Mouse (Mus musculus): ENCODE results near the gene Dtx1. TPM values are rescaled to one million over a fixed set of nuclear protein-coding genes. Genes with fewer than 3 reads are reported as not detected.

Gene Dtx1
- polyA plus RNA-seq, 1 experiment from 2014 or later = 6.4 TPM

DNA sequence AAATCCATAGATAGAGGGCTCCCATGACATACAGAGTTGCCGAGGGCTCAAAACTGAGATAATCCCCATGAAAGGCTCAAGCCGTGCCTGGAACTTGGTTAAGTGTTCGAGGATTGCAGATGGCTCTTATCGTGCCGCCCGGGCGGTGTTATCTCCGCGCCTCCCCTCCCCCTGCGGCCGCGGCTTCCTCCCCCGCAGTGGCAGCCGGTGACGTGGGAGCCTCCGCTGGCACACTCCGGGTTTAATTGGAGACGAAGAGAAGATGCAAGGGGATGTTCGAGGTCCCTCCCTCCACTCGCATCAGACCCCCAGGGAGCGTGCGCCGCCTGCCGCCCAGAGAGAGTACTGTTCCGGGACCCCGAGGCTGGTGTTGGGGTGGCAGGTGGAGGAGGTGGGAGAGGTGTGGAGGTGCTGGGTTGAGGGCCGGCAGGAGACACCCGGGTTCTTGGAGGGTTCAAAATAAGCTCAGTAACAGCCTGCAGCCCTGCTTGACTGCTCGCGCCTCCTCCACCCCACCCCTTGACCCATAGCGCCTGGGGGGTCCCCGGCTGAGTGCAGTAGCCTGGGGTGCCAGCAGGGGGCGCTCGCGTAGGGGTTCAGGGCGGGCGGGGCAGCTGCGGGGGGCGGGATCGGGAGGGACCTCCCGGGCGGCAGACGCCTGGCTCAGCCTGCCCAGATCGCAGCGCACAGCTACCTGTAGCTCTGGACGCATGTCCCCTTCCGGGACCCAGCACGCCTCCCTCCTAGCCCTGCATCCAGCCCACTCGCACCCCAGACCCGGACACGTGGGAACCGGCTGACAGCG lies 63.0 kb downstream of the Dtx1 start, which contains the start of gene Rasal1:
Gene Rasal1 (plus strand): TSS at position 244 of the 805 bp plus-strand sequence.
- DNase-seq (ENCODE audit: low spot score) (peak; percentile 75), ATAC-seq (replicated peaks; ENCODE audit: low FRiP score) (peak; percentile 49)
- no peaks in the 10 kb centered on the region for H3K9me3 ChIP-seq (ENCODE audit: control insufficient read depth, low read length)
- H3K4me2 ChIP-seq (ENCODE audit: low read depth, low read length, severe bottlenecking) = peak within 1 kb of the TSS; percentile 49
- no peak within 1 kb of the TSS for H3K27ac ChIP-seq (ENCODE audit: low read depth, low read length)
- peaks cover 30% of the 10 kb centered on the region for H3K27me3 ChIP-seq (ENCODE audit: control insufficient read depth, insufficient read depth, low read length)
- H3K4me1 ChIP-seq (replicated peaks; ENCODE audit: control insufficient read depth, insufficient read depth, low read length) = peaks cover 10% of the 10 kb centered on the region; the same call in 1 of the 2 replicates
- WGBS = 1% methylated on average over 49 of the region's 53 CpGs
- H3K9ac ChIP-seq (ENCODE audit: low read length) = no peak within 1 kb of the TSS
- H3K36me3 ChIP-seq (ENCODE audit: control insufficient read depth, insufficient read depth, low read length) = no peaks in the 10 kb centered on the region
- H3K4me3 ChIP-seq (ENCODE audit: low read depth, low read length) = peak within 1 kb of the TSS; percentile 14; the same call in 1 of the 2 replicates

DNA sequence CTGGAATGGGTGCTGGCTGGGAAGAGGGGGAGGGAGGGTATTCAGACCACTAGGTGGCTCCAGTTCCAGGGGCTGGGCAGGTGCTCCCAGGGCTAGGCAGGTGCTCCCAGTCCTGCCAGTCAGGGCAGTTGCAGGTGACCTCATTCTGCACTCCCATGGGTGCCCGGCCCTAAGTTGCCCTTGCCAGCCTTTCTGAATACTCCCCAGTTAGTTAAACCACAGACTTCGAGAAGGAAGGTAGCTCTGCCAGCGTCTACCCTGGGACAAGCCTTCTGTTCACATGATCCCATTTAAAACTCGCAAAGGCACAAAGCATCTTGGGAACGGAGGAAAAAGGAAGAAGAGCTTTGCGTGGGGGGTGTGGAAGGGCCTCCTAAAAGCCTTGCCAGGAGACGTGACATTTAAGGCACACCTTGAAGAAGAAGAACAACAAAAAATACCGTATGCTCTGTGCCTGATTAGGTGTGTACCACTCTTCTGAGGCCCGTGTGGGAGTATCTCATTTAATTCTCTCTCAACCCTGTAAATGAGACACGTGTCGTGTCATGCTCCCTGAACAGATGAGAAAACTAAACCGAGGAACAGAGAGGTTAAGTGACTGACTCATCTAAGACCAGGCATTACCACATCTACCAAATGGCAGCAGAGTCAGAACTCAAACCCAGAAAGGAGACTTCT lies 63.8 kb downstream of the Dtx1 start:
- DNase-seq (ENCODE audit: low spot score) (no peak), ATAC-seq (replicated peaks; ENCODE audit: low FRiP score) (no peak)
- Histone ChIP-seq H3K36me3 (ENCODE audit: control insufficient read depth, insufficient read depth, low read length) (no peaks in the 10 kb centered on the region), H3K27me3 (ENCODE audit: control insufficient read depth, insufficient read depth, low read length) (peaks cover 30% of the 10 kb centered on the region), H3K4me2 (ENCODE audit: low read depth, low read length, severe bottlenecking) (no peak overlapping the region; the same call in 1 of the 2 replicates), H3K4me1 (replicated peaks; ENCODE audit: control insufficient read depth, insufficient read depth, low read length) (peaks cover 10% of the 10 kb centered on the region; the same call in 1 of the 2 replicates), H3K4me3 (ENCODE audit: low read depth, low read length) (no peak overlapping the region), H3K9ac (ENCODE audit: low read length) (no peak overlapping the region), H3K27ac (ENCODE audit: low read depth, low read length) (no peak overlapping the region), H3K9me3 (ENCODE audit: control insufficient read depth, low read length) (no peaks in the 10 kb centered on the region)
- 44% methylated on average over 12 of the region's 12 CpGs for WGBS

DNA sequence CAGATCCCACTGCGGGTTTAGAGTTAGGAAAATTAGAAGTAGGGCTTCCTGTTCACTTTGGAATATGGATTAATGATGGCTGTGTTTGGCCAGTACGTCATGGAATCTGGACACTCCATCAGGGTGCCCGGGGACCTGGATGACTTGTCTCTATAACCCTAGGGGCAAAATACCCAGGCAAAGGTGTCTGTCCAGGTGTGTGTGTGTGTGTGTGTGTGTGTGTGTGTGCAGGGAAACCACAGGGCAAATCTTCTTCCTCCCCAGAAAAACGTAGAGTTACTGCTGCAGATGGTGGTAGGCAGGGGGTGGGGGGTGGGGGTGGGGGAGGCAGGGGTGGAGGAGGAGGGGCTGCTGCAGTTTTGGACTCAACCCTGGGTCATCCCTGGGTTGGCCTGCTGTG lies 64.4 kb downstream of the Dtx1 start:
- peaks cover 10% of the 10 kb centered on the region; the same call in 1 of the 2 replicates for H3K4me1 ChIP-seq (replicated peaks; ENCODE audit: control insufficient read depth, insufficient read depth, low read length)
- WGBS = 69% methylated on average over 4 of the region's 4 CpGs
- ATAC-seq (replicated peaks; ENCODE audit: low FRiP score) = no peak
- H3K4me2 ChIP-seq (ENCODE audit: low read depth, low read length, severe bottlenecking) = no peak overlapping the region
- peaks cover 30% of the 10 kb centered on the region for H3K27me3 ChIP-seq (ENCODE audit: control insufficient read depth, insufficient read depth, low read length)
- no peak overlapping the region for H3K27ac ChIP-seq (ENCODE audit: low read depth, low read length)
- no peak overlapping the region for H3K4me3 ChIP-seq (ENCODE audit: low read depth, low read length)
- H3K36me3 ChIP-seq (ENCODE audit: control insufficient read depth, insufficient read depth, low read length) = no peaks in the 10 kb centered on the region
- H3K9me3 ChIP-seq (ENCODE audit: control insufficient read depth, low read length) = no peaks in the 10 kb centered on the region
- no peak for DNase-seq (ENCODE audit: low spot score)
- H3K9ac ChIP-seq (ENCODE audit: low read length) = no peak overlapping the region

- Histone ChIP-seq H3K27me3 (ENCODE audit: control insufficient read depth, insufficient read depth, low read length) (peaks cover 30% of the 10 kb centered on the region), H3K9ac (ENCODE audit: low read length) (no peak overlapping the region), H3K4me3 (ENCODE audit: low read depth, low read length) (no peak overlapping the region), H3K36me3 (ENCODE audit: control insufficient read depth, insufficient read depth, low read length) (no peaks in the 10 kb centered on the region), H3K27ac (ENCODE audit: low read depth, low read length) (no peak overlapping the region), H3K4me2 (ENCODE audit: low read depth, low read length, severe bottlenecking) (no peak overlapping the region), H3K4me1 (replicated peaks; ENCODE audit: control insufficient read depth, insufficient read depth, low read length) (peaks cover 10% of the 10 kb centered on the region; the same call in 1 of the 2 replicates), H3K9me3 (ENCODE audit: control insufficient read depth, low read length) (no peaks in the 10 kb centered on the region)
- 58% methylated on average over 6 of the region's 6 CpGs for WGBS
- no peak for ATAC-seq (replicated peaks; ENCODE audit: low FRiP score)
- DNase-seq (ENCODE audit: low spot score) = no peak
These were observed 65.9 kb downstream of the Dtx1 start for GRCm38 (mm10) chr5:120645851-120646250.

DNA sequence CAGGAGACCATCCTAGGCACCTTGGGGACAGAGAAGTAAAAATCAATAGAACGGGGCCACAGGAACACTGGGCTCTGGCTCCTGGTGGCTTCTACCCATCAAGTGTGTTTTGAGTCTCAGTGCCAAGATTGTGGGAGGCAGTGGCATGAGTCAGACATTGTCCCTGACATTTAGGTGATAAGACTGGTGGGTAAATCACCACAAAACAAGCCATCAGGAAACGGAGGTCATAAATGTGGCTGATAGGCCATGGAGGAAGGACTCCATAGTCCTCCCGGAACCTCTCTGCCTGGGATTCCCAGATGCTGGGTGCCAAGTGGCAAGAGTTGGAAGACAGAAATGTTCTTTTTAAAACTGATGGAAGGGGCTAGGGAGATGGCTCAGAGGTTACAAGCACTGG lies 67.5 kb downstream of the Dtx1 start:
- Histone ChIP-seq H3K9ac (ENCODE audit: low read length) (no peak overlapping the region), H3K9me3 (ENCODE audit: control insufficient read depth, low read length) (no peaks in the 10 kb centered on the region), H3K27ac (ENCODE audit: low read depth, low read length) (no peak overlapping the region), H3K4me3 (ENCODE audit: low read depth, low read length) (no peak overlapping the region), H3K27me3 (ENCODE audit: control insufficient read depth, insufficient read depth, low read length) (peaks cover 16% of the 10 kb centered on the region), H3K4me2 (ENCODE audit: low read depth, low read length, severe bottlenecking) (no peak overlapping the region), H3K36me3 (ENCODE audit: control insufficient read depth, insufficient read depth, low read length) (no peaks in the 10 kb centered on the region), H3K4me1 (replicated peaks; ENCODE audit: control insufficient read depth, insufficient read depth, low read length) (peaks cover 8% of the 10 kb centered on the region; the same call in 1 of the 2 replicates)
- no peak for ATAC-seq (replicated peaks; ENCODE audit: low FRiP score)
- WGBS = 87% methylated on average over 3 of the region's 3 CpGs
- DNase-seq (ENCODE audit: low spot score) = no peak

DNA sequence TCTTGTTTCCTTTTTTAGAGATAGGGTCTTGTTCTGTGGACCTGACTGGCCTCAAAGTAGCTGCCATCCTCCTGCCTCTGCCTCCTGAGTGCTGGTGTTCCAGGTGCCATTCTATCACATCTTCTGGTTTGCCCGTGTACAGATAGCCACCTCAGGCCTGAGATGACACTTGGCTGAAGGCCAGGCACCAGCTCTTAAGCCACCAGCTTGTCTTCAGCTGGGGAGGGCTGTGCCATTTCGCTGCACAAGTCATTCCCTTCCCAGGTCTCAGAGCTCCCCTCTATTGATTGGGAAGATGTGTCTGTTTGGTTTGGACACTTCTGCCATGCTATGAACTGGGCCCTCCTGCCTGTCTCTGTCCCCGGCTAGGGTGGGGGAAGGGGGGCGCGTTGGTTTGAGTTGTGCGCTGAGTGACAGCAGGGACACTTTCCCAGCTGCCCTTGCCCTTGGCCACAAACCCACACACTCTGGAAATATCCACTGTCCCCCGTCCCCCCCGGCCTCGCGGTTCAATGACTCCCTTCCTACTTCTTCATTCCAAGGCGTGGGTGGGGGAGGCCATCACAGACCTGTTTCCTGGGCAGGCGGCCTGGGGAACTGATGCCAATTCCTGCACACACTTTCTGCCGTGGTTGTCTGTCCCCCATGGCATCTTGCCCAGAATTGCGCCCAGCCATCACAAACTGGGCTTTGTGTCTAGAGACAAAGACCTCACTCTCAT lies 68.2 kb downstream of the Dtx1 start:
- H3K27me3 ChIP-seq (ENCODE audit: control insufficient read depth, insufficient read depth, low read length) = peaks cover 9% of the 10 kb centered on the region
- H3K36me3 ChIP-seq (ENCODE audit: control insufficient read depth, insufficient read depth, low read length) = no peaks in the 10 kb centered on the region
- peaks cover 2% of the 10 kb centered on the region; the same call in 1 of the 2 replicates for H3K4me1 ChIP-seq (replicated peaks; ENCODE audit: control insufficient read depth, insufficient read depth, low read length)
- 87% methylated on average over 14 of the region's 14 CpGs for WGBS
- no peak for DNase-seq (ENCODE audit: low spot score)
- no peaks in the 10 kb centered on the region for H3K9me3 ChIP-seq (ENCODE audit: control insufficient read depth, low read length)
- ATAC-seq (replicated peaks; ENCODE audit: low FRiP score) = no peak
- H3K27ac ChIP-seq (ENCODE audit: low read depth, low read length) = no peak overlapping the region
- no peak overlapping the region for H3K4me2 ChIP-seq (ENCODE audit: low read depth, low read length, severe bottlenecking)
- no peak overlapping the region for H3K4me3 ChIP-seq (ENCODE audit: low read depth, low read length)
- H3K9ac ChIP-seq (ENCODE audit: low read length) = no peak overlapping the region

DNA sequence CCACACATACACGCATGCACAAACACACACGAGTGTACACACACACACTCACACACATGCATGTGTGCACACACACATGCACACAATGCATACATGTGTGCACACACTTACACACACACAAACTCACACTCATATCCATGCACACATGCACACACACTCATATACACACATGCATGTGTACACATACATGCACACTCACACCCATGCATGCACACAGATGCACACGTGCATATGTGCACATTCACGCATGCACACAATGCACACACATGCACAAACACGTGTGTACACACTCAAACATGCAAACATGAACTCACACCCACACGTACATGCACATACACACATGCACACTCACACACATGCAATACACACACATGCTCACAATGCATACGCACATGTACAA lies 71.6 kb downstream of the Dtx1 start:
- H3K4me3 ChIP-seq (ENCODE audit: low read depth, low read length) = no peak overlapping the region
- 88% methylated on average over 7 of the region's 7 CpGs for WGBS

DNA sequence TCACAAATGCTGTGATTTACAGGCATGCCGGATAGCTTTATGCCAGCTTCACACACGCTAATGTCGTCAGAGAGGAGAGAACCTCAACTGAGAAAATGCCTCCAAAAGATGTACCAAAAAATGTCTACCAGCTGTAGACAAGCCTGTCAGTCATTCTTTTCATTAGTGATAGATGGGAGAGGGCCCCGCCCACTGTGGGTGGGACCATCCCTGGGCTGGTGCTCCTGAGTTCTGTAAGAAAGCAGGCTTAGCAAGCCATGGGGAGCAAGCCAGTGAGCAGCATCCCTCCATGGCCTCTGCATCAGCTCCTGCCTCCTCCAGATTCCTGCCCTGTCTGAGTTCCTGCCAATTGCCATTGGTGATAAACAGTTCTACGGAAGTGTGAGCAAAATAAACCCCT lies 76.1 kb downstream of the Dtx1 start:
- Histone ChIP-seq H3K9me3 (ENCODE audit: control insufficient read depth, low read length) (no peaks in the 10 kb centered on the region), H3K27ac (ENCODE audit: low read depth, low read length) (no peak overlapping the region), H3K36me3 (ENCODE audit: control insufficient read depth, insufficient read depth, low read length) (no peaks in the 10 kb centered on the region), H3K4me3 (ENCODE audit: low read depth, low read length) (no peak overlapping the region), H3K4me1 (replicated peaks; ENCODE audit: control insufficient read depth, insufficient read depth, low read length) (no peaks in the 10 kb centered on the region), H3K27me3 (ENCODE audit: control insufficient read depth, insufficient read depth, low read length) (no peaks in the 10 kb centered on the region; the same call in 1 of the 2 replicates), H3K4me2 (ENCODE audit: low read depth, low read length, severe bottlenecking) (no peak overlapping the region), H3K9ac (ENCODE audit: low read length) (no peak overlapping the region)
- no peak for DNase-seq (ENCODE audit: low spot score)
- no peak for ATAC-seq (replicated peaks; ENCODE audit: low FRiP score)
- WGBS = 91% methylated on average over 5 of the region's 5 CpGs

More for the DNA sequence above, 71.6 kb downstream of the Dtx1 start:
- H3K27ac ChIP-seq (ENCODE audit: low read depth, low read length) = no peak overlapping the region
- no peaks in the 10 kb centered on the region for H3K4me1 ChIP-seq (replicated peaks; ENCODE audit: control insufficient read depth, insufficient read depth, low read length)
- H3K9ac ChIP-seq (ENCODE audit: low read length) = no peak overlapping the region
- H3K36me3 ChIP-seq (ENCODE audit: control insufficient read depth, insufficient read depth, low read length) = no peaks in the 10 kb centered on the region
- no peak overlapping the region for H3K4me2 ChIP-seq (ENCODE audit: low read depth, low read length, severe bottlenecking)
- H3K27me3 ChIP-seq (ENCODE audit: control insufficient read depth, insufficient read depth, low read length) = no peaks in the 10 kb centered on the region
- H3K9me3 ChIP-seq (ENCODE audit: control insufficient read depth, low read length) = no peaks in the 10 kb centered on the region
- DNase-seq (ENCODE audit: low spot score) (no peak), ATAC-seq (replicated peaks; ENCODE audit: low FRiP score) (no peak)
